Mouse (Mus musculus) brain, embryonic 14.5 days (tissue): Measurements from ENCODE around the gene Zfp652. TPM values are rescaled to one million over a fixed set of nuclear protein-coding genes. Genes with fewer than 3 reads are reported as not detected.

Experiments
- DNase-seq: peaks from one replicate; pipeline ENCODE4 v3.0.0-alpha.2; 2011; ENCODE audit warnings: low read depth
- CTCF ChIP-seq: fragments of 200-500 bp; IDR thresholded peaks from 2 replicates; pipeline ENCODE4 v1.5.1; 2012; ENCODE audit warnings: inconsistent platforms, mild to moderate bottlenecking, moderate library complexity, borderline replicate concordance; ENCODE audit not compliant: insufficient read depth, insufficient read length; ENCODE audit errors: extremely low read depth
- POLR2A ChIP-seq: fragments of 200-500 bp; IDR thresholded peaks from 2 replicates; pipeline ENCODE4 v1.6.1; 2012; ENCODE audit warnings: mild to moderate bottlenecking, inconsistent platforms, borderline replicate concordance; ENCODE audit not compliant: poor library complexity, insufficient read depth, insufficient read length, severe bottlenecking; ENCODE audit errors: extremely low read depth
- polyA plus RNA-seq: library from polyadenylated mRNA; depleted of rRNA; stranded (reverse); fragments of >200 nt; gene quantifications from 2 replicates; pipeline ENCODE4 v1.2.3, GENCODE M21; 2012

The Zfp652 gene
- polyA plus RNA-seq, 1 experiment: 35.9 TPM

DNA sequence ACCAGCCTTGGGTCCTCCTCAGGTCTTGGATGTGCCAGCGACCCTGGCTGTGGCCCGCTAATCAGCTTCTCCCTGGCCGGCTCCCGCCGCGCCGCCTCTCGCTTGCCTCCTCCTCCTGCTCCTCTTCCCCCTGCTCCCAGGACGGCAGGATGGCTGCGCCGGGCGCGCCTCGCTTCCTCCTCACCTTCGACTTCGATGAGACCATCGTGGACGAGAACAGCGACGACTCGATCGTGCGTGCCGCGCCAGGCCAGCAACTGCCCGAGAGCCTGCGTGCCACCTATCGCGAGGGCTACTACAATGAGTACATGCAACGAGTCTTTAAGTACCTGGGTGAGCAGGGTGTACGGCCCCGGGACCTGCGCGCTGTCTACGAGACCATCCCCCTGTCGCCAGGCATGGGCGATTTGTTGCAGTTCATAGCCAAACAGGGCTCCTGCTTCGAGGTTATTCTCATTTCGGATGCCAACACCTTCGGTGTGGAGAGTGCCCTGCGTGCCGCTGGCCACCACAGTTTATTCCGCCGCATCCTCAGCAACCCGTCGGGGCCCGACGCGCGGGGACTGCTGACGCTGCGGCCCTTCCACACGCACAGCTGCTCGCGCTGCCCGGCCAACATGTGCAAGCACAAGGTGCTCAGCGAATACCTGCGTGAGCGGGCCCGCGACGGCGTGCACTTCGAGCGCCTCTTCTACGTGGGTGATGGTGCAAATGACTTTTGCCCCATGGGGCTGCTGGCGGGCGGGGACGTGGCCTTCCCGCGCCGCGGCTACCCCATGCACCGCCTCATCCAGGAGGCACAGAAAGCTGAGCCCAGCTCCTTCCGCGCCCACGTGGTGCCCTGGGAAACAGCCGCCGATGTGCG is 118.2 kb downstream of the Zfp652 start:
- DNase-seq: peak; percentile 7

DNA sequence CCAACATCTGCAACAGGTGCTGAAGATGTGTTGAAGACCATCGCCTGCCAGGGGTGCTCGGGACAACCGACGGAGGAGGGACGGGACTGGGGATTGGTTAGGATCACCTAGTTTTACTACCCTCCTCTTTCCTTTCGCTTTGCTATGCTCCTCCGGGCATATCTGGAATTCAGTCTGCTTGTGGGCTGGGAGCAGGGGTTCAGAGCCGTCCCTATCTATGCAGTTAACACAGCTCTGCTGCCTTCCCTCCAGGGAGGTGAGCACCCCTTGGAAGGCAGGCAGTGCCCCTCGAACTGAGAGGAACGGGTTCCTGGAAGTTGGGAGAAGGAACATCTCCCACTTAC is 118.8 kb downstream of the Zfp652 start:
- DNase-seq: no peak
- TF ChIP-seq CTCF: no peak
- no peak for TF ChIP-seq POLR2A

More for the DNA sequence above, 118.2 kb downstream of the Zfp652 start:
- no peak for TF ChIP-seq CTCF
- no peak for TF ChIP-seq POLR2A

DNA sequence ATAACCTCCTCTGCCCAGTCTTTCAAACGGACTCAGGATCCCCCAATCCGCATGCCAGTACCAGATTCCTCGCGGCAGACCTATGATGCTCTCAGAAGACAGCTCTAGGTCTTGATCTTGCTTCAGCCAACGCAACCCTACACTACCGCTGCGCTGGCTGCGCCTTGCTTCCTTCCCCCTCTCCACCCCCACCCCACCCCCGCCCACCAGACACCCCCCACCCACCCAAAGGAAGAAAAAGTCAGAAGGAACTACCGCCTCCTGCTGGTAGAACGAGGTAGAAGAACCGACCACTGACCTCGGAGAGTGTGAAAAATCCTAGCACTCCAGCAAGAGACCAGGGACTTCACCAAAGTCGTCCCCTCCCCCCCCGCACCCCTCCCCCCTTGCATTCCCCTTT is 119.2 kb downstream of the Zfp652 start:
- TF ChIP-seq POLR2A (no peak), CTCF (peak; percentile 17; the same call in 1 of the 2 replicates)
- no peak for DNase-seq

DNA sequence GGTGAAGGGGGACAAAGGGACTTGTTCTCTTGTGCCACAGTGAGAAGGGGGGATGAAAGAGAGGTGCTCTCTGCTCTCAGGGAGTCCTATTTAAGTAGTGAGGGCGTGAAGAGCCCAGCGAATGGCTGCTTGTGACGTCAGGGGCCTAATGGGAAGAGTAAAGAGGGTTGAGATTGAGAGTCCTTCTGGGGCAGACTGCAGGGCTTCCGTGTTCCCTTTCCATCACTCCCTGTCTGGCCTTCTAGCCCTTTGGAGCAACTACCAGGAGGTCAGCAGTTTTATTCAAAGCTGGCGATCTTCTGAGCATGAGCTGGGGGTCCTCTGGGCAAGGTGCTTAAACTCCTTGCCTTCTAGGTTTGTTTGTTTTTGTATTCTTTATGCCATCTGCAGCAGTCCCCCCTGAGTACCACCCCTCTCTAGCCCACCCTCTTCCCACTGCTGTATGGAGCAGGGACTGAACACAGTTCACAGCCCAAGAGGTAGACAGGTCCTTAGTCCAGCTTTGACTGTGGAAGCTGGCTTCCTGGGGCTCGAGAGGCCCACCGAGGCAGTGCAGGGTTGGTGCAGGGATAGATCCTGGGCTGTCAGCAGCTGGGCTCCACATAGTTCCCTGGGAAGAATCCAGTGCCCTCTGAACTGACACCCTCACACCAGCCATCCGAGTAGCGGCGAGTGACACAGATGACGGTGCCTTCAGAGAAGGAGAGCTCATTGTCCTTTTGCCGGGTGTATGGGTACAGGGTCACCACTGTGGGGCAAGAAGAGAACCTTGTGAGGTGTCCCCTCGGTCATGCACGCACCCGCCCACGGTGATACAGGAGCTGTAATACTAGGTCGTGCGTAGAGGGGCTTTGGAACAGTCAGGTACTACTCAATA is 119.9 kb downstream of the Zfp652 start:
- no peak for DNase-seq
- no peak for TF ChIP-seq CTCF

DNA sequence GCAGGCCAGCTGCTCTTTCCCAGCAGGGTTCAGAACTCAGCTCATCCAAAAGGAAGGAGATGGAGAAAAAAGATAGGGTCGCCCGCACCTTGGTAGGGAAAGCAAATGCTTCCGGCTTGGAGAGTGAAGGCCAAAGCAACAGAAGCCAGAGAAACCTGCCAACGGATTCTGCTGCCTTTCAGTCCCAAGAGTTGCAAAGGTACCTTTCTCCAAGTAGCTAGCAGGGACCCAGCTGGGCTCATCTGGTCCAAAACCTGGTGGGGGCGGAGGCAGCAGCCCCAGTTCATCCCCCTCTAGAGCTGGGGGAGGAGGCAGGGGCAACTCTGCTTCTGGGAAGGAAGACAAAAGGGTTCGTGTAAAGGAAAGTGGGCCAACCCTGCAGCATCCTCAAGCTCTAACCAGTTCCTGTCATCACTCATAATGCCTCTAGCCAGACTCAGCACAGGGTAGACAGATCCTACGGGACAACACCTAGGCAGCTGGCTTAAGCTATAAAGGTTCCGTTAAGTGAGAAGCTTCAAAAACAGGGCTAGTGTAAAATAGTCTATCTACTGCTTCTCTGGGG is 120.6 kb downstream of the Zfp652 start:
- no peak for DNase-seq
- TF ChIP-seq POLR2A (no peak), CTCF (no peak)

DNA sequence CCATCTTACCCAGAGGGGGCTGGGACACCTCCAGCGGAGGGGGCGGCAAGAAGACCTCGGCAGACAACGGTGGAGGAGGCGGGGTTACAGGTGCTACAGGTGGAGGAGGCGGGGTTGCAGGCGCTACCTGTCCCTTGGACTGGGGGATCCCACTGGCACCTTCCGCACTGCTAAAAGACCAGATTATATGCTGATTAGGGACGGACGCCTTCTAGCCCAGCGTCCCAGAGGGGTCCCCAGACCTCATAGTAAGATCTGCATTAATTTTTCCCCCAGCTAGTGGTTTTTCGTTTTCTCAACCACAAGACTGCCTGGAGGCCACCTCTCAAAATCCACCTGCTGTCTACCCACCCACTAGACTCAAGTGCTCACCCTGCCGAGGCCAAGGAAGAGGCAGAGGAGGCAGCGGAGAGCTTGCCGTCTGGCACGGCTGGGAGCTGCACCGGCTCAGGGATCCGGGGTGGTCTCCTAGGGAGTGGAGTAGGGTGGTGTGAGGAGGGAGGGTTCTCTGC is 121.2 kb downstream of the Zfp652 start:
- no peak for DNase-seq
- TF ChIP-seq POLR2A (no peak), CTCF (no peak)

DNA sequence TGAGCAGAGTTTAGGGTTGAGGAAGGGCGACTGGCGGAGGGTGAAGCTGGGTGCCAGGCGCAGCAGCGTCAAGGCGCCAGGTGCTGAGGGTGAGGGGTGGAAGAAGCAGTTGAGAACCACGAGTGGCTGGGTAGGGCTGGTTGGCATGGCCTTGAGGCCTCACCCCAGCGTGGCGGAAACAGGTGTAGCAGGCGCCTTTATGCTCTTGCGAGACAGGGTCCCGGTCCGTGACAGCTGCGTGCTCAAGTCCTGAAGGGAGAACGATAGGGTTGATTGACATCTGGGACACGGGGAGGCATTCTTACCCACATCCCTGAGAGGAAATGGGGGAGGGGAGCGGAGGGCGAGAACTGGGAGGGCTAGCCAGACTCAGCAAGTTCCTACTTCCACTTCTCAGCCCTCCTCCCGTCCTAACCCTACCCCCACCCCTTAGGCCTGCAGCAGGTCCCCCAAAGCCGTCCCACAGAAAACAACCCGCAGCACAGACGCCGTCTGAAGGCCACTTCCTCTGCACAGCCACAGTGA is 121.7 kb downstream of the Zfp652 start:
- peak; percentile 36 for DNase-seq

DNA sequence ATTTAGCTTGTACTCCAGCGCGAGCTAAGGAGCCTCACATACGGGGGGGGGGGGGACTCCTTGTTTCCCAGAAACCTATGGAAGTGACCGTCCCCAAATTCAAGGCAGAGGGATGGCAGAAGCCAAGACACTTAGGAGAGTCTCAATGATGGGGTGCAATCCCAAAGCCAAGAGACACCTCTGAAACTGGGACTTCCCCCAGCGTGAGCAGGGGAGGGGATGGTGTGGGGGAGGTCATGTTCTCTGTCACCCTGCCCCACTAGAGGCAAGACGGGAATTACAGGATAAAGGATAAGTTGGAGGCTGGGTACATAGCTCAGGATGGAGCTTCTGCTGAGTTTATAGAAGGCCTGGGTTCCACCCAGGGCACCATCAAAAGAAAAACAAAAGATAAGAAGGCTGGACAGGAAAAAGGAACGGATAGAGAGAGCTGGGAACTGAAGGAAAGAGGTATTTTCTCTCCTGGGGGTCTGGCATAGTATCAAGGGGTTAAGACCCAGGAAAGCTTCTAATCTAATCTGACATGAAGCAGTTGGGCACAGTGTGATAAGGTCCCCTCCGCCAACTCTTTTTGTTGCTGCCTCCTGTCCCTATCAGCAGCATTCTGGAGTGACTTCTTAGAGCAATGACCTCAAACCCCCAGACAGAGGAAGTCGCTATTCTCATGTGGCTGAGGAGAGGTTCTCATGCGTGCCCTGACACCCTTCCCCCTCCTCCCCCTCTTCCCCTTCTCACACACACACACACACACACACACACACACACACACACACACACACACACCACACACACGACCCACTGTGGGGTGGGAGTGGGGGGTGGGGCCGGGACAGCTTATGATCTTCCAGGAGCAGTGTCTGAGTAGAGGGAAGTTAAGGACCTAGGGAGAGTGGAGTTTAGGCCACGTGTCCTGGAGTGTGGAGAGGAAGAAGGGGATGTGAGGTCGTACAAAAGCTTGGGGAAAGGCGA is 122.6 kb downstream of the Zfp652 start:
- TF ChIP-seq POLR2A: no peak
- TF ChIP-seq CTCF: no peak
- no peak for DNase-seq

More for the DNA sequence above, 121.7 kb downstream of the Zfp652 start:
- TF ChIP-seq POLR2A (no peak), CTCF (no peak)

DNA sequence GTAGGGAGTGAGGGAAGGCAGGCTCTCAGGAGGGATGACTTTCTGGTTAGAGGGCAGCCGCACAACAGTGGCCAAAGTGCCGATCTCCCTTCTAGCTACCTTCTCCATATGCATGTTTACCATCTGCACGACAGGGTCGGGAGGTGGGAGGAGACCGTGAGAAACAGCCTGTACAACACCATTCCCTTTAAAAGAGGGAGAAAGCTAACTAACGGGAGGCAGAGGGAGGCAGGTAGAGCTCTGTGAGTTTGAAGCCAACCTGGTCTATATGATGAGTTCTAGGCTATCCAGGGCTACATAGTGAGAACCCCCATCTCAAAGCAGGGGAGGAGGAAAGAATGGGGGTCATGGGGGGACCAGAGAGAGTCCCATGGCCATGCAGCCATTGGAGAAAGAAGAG is 123.4 kb downstream of the Zfp652 start:
- DNase-seq: no peak
- no peak for TF ChIP-seq CTCF
- TF ChIP-seq POLR2A: no peak

DNA sequence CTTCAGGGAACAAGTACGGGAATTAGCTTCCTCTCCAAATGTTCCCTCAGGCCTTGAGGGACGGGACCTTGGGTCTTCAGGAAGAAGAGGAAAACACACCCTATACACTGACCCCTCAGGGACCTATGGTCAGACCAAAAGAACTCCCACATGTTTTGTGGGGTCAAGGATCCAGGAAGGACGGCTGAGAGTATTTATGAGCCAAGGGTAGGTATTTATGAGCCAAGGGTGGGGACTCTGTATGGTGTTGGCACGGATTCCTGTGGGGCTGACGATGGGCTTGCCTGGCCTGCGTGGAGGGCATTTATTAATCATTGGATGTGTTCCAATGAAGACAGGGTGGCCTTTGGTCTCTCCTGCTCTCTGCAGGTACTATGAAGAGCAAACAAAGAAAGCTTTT is 124.0 kb downstream of the Zfp652 start:
- no peak for DNase-seq
- no peak for TF ChIP-seq POLR2A
- TF ChIP-seq CTCF: no peak
